ENCODE assay signal across 31 mouse cellular contexts in the genomic region with DNA sequence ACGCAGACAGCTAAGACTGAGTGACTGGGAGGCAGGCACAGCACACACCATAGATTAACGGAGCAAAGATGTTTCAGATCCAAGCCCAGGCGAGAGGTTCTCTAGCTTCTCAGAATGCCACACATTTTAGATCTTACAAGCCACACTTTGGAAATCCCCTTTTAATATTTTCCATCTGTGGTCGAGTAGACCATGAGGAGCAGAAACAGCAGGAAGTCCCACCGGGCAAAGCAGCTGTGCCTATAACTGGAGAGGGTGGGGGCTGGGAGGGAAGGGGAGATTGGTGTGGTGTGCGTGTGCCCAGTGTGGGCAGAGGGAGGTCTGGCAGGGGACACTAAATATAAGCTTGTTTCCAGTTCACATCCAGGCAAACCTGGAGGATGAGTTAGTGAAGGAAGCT. TPM values are rescaled to one million over a fixed set of nuclear protein-coding genes. Genes with fewer than 3 reads are reported as not detected.
A peak's percentile ranks its signal among the peaks of the same experiment; 100 is the strongest.
DNase-seq lines count a peak whose midpoint lies in the region; ATAC-seq and TF ChIP-seq lines count a peak whose summit lies in the region.
"Had no signal": no experiment of that assay in that cellular context is flagged by ENCODE, and none has a peak within 500 bp of the region (broad histone marks: within the 10 kb centered on the region; RNA-seq: fewer than 3 reads in every experiment).

No protein-coding gene starts in this region.

- H3K4me2 ChIP-seq in heart, embryonic 11.5 days = no peak overlapping the region
- H3K4me2 ChIP-seq in liver, embryonic 13.5 days = peak overlapping the region; percentile 86
- no peak overlapping the region for H3K4me2 ChIP-seq in liver, embryonic 11.5 days

- DNase-seq in cerebellum, adult 9-10 months = peak; percentile 42
- DNase-seq in cerebellum, postnatal 14 days = no peak
- peak; percentile 63 for DNase-seq in heart, adult 11 months
- DNase-seq in liver, embryonic 13.5 days = no peak
- no peak for DNase-seq in liver, embryonic 11.5 days (ENCODE audit: low spot score)
- no peak for DNase-seq in G1E (ENCODE audit: low spot score)
- DNase-seq: adrenal gland, adult 2 months; adrenal gland, postnatal 36 days; cerebellum, adult 18-20 months; cerebellum, postnatal 36 days; heart, adult 2 months; heart, postnatal 10 days; kidney, adult 9 months; kidney, postnatal 10 days; layer of hippocampus, postnatal 36 days; left cerebral cortex, postnatal 4 days; lung, adult 18-20 months; lung, postnatal 10 days; right cerebral cortex, postnatal 4 days; thymus, adult 18-20 months; thymus, postnatal 4 days had no signal

- WGBS in heart, embryonic 11.5 days (ENCODE audit: insufficient replicate concordance) = 84% methylated on average over 6 of the region's 6 CpGs
- 77% methylated on average over 6 of the region's 6 CpGs for WGBS in liver, embryonic 13.5 days (ENCODE audit: insufficient replicate concordance)
- WGBS in liver, embryonic 11.5 days = 83% methylated on average over 6 of the region's 6 CpGs

- no peaks in the 10 kb centered on the region for H3K9me3 ChIP-seq in heart, embryonic 11.5 days (replicated peaks; ENCODE audit: control insufficient read depth, low read length)
- no peaks in the 10 kb centered on the region for H3K9me3 ChIP-seq in liver, embryonic 13.5 days (replicated peaks)
- H3K9me3 ChIP-seq in liver, embryonic 11.5 days (ENCODE audit: control insufficient read depth, low read length) = no peaks in the 10 kb centered on the region
- no peaks in the 10 kb centered on the region for H3K9me3 ChIP-seq in G1E (replicated peaks)
- H3K9me3 ChIP-seq: embryonic facial prominence, embryonic 15.5 days; heart, embryonic 13.5 days; neural tube, embryonic 12.5 days had no signal

- no peak overlapping the region for H3K4me3 ChIP-seq in heart, embryonic 11.5 days (ENCODE audit: low read depth, low read length)
- H3K4me3 ChIP-seq in liver, embryonic 13.5 days (replicated peaks) = 0 out of 2 replicates have a peak overlapping the region, but pooled peaks have one; percentile 2
- no peak overlapping the region for H3K4me3 ChIP-seq in liver, embryonic 11.5 days (ENCODE audit: low read depth, low read length)
- H3K4me3 ChIP-seq in G1E (ENCODE audit: low read depth, low read length) = peak overlapping the region; percentile 33; the same call in 1 of the 2 replicates
- H3K4me3 ChIP-seq: heart, adult 2 months; neural tube, embryonic 12.5 days had no signal

- no peak for ATAC-seq in heart, embryonic 11.5 days (replicated peaks; ENCODE audit: insufficient number of reproducible peaks, low FRiP score, low TSS enrichment)
- ATAC-seq in liver, embryonic 13.5 days (ENCODE audit: low read depth) = no peak
- ATAC-seq in liver, embryonic 11.5 days (replicated peaks; ENCODE audit: low FRiP score) = no peak
- no peak for ATAC-seq in G1E (ENCODE audit: extremely low read depth, insufficient number of reproducible peaks, low FRiP score, poor library complexity, severe bottlenecking)
- ATAC-seq: activated CD4-positive, CD25-positive, alpha-beta regulatory T cell, adult 4 months; forebrain, embryonic 16.5 days; intestine, postnatal 0 days had no signal

- H3K27me3 ChIP-seq in heart, embryonic 11.5 days (ENCODE audit: control insufficient read depth, insufficient read depth, low read length) = no peaks in the 10 kb centered on the region
- no peaks in the 10 kb centered on the region for H3K27me3 ChIP-seq in liver, embryonic 13.5 days
- H3K27me3 ChIP-seq in liver, embryonic 11.5 days (replicated peaks; ENCODE audit: control insufficient read depth, insufficient read depth, low read length) = no peaks in the 10 kb centered on the region
- no peaks in the 10 kb centered on the region for H3K27me3 ChIP-seq in G1E (ENCODE audit: insufficient read depth, low read length)
- H3K27me3 ChIP-seq: embryonic facial prominence, embryonic 15.5 days; heart, embryonic 13.5 days; neural tube, embryonic 12.5 days had no signal

- H3K36me3 ChIP-seq in heart, embryonic 11.5 days (ENCODE audit: control insufficient read depth, insufficient read depth, low read length) = peaks cover 14% of the 10 kb centered on the region
- H3K36me3 ChIP-seq in liver, embryonic 13.5 days = peaks cover 71% of the 10 kb centered on the region
- H3K36me3 ChIP-seq in liver, embryonic 11.5 days (ENCODE audit: control insufficient read depth, insufficient read depth, low read length) = peaks cover 48% of the 10 kb centered on the region
- peaks cover 80% of the 10 kb centered on the region for H3K36me3 ChIP-seq in G1E (replicated peaks)

- H3K4me1 ChIP-seq in heart, embryonic 11.5 days (ENCODE audit: control insufficient read depth, insufficient read depth, low read length) = peaks cover 28% of the 10 kb centered on the region
- H3K4me1 ChIP-seq in liver, embryonic 13.5 days (replicated peaks) = peaks cover 42% of the 10 kb centered on the region
- peaks cover 23% of the 10 kb centered on the region for H3K4me1 ChIP-seq in liver, embryonic 11.5 days (replicated peaks; ENCODE audit: control insufficient read depth, insufficient read depth, low read length)
- H3K4me1 ChIP-seq in G1E (ENCODE audit: insufficient read depth, low read depth, low read length) = peaks cover 31% of the 10 kb centered on the region

- H3K27ac ChIP-seq in heart, embryonic 11.5 days (ENCODE audit: low read depth, low read length) = no peak overlapping the region
- no peak overlapping the region for H3K27ac ChIP-seq in liver, embryonic 13.5 days
- H3K27ac ChIP-seq in liver, embryonic 11.5 days (ENCODE audit: low read depth, low read length) = no peak overlapping the region
- H3K27ac ChIP-seq: embryonic facial prominence, embryonic 15.5 days; gastrocnemius, adult 2 months; heart, adult 2 months; heart, embryonic 13.5 days; macrophage; neural tube, embryonic 12.5 days; stomach, postnatal 0 days had no signal

- no peak for TF ChIP-seq CTCF in G1E (IDR thresholded peaks at IDR 0.05; ENCODE audit: low read depth, low read length)

- no peak overlapping the region for H3K9ac ChIP-seq in heart, embryonic 11.5 days (ENCODE audit: low read depth, low read length)
- H3K9ac ChIP-seq in liver, embryonic 13.5 days = no peak overlapping the region
- no peak overlapping the region for H3K9ac ChIP-seq in liver, embryonic 11.5 days (ENCODE audit: low read depth, low read length)
- H3K9ac ChIP-seq: embryonic facial prominence, embryonic 15.5 days; neural tube, embryonic 12.5 days had no signal

RNA-seq across cellular contexts. Expression of gene Rps18, which starts 1.7 kb away (rescaled TPM):
- 1,135 and 1,150 TPM in 2 replicates for polyA plus RNA-seq in heart, embryonic 11.5 days (2014; fragmentation: Nextera tagmentation; extraction: Ambion mirVana)
- polyA plus RNA-seq in liver, embryonic 13.5 days (2015; fragmentation: Nextera tagmentation; extraction: Ambion mirVana) = 1,343 and 1,499 TPM in 2 replicates
- 2,164 and 2,343 TPM in 2 replicates for polyA plus RNA-seq in liver, embryonic 11.5 days (2014; fragmentation: Nextera tagmentation; extraction: Ambion mirVana)
- total RNA-seq in G1E (2014; fragmentation: Nextera tagmentation) = 2,195 and 2,298 TPM in 2 replicates
- total RNA-seq in G1E (2017) = 1,704 and 1,830 TPM in 2 replicates
- polyA plus RNA-seq in G1E (2012) = 739 and 1,633 TPM in 2 replicates

RNA-seq across cellular contexts. Expression of gene Vps52, which starts 1.9 kb away (rescaled TPM):
- 28.1 and 29.5 TPM in 2 replicates for polyA plus RNA-seq in heart, embryonic 11.5 days (2014; fragmentation: Nextera tagmentation; extraction: Ambion mirVana)
- 27.7 and 30.1 TPM in 2 replicates for polyA plus RNA-seq in liver, embryonic 13.5 days (2015; fragmentation: Nextera tagmentation; extraction: Ambion mirVana)
- 47.2 and 49.1 TPM in 2 replicates for polyA plus RNA-seq in liver, embryonic 11.5 days (2014; fragmentation: Nextera tagmentation; extraction: Ambion mirVana)
- total RNA-seq in G1E (2014; fragmentation: Nextera tagmentation) = 30.0 and 34.1 TPM in 2 replicates
- total RNA-seq in G1E (2017) = 18.5 and 19.8 TPM in 2 replicates
- 45.6 and 48.9 TPM in 2 replicates for polyA plus RNA-seq in G1E (2012)

RNA-seq across cellular contexts. Expression of gene B3galt4, which starts 6.2 kb away (rescaled TPM):
- polyA plus RNA-seq in heart, embryonic 11.5 days (2014; fragmentation: Nextera tagmentation; extraction: Ambion mirVana) = 2.8 and 5.9 TPM in 2 replicates
- 2.3 and 2.5 TPM in 2 replicates for polyA plus RNA-seq in liver, embryonic 13.5 days (2015; fragmentation: Nextera tagmentation; extraction: Ambion mirVana)
- 2.9 and 3.5 TPM in 2 replicates for polyA plus RNA-seq in liver, embryonic 11.5 days (2014; fragmentation: Nextera tagmentation; extraction: Ambion mirVana)
- total RNA-seq in G1E (2014; fragmentation: Nextera tagmentation) (1.7 and 1.9 TPM in 2 replicates), G1E (2017) (3.0 and 3.6 TPM in 2 replicates)
- 10.9 and 13.5 TPM in 2 replicates for polyA plus RNA-seq in G1E (2012)

RNA-seq across cellular contexts. Expression of gene Wdr46, which starts 17.0 kb away (rescaled TPM):
- polyA plus RNA-seq in heart, embryonic 11.5 days (2014; fragmentation: Nextera tagmentation; extraction: Ambion mirVana) = 18.3 and 19.7 TPM in 2 replicates
- 30.1 and 34.9 TPM in 2 replicates for polyA plus RNA-seq in liver, embryonic 13.5 days (2015; fragmentation: Nextera tagmentation; extraction: Ambion mirVana)
- polyA plus RNA-seq in liver, embryonic 11.5 days (2014; fragmentation: Nextera tagmentation; extraction: Ambion mirVana) = 62.6 and 67.0 TPM in 2 replicates
- total RNA-seq in G1E (2014; fragmentation: Nextera tagmentation) (29.6 and 34.2 TPM in 2 replicates), G1E (2017) (30.7 and 31.1 TPM in 2 replicates)
- 72.2 and 83.2 TPM in 2 replicates for polyA plus RNA-seq in G1E (2012)

RNA-seq across cellular contexts. Expression of gene Pfdn6, which starts 17.4 kb away (rescaled TPM):
- polyA plus RNA-seq in heart, embryonic 11.5 days (2014; fragmentation: Nextera tagmentation; extraction: Ambion mirVana) = 147 and 151 TPM in 2 replicates
- 153 and 157 TPM in 2 replicates for polyA plus RNA-seq in liver, embryonic 13.5 days (2015; fragmentation: Nextera tagmentation; extraction: Ambion mirVana)
- polyA plus RNA-seq in liver, embryonic 11.5 days (2014; fragmentation: Nextera tagmentation; extraction: Ambion mirVana) = 266 and 286 TPM in 2 replicates
- total RNA-seq in G1E (2014; fragmentation: Nextera tagmentation) = 63.5 and 75.3 TPM in 2 replicates
- total RNA-seq in G1E (2017) = 133 and 141 TPM in 2 replicates
- polyA plus RNA-seq in G1E (2012) = 347 and 373 TPM in 2 replicates

Comparison
In these comparisons a context has a peak if more than half of its experiments do, and no peak if none do; other contexts are left out.
1. DNase-seq: peak in cerebellum, adult 9-10 months (single experiment) and heart, adult 11 months (single experiment); none in cerebellum, postnatal 14 days (0 of 2), liver, embryonic 13.5 days (single experiment), liver, embryonic 11.5 days (single experiment) and G1E (single experiment).
2. H3K4me3 ChIP-seq: peak in liver, embryonic 13.5 days (single experiment) and G1E (single experiment); none in heart, embryonic 11.5 days (single experiment) and liver, embryonic 11.5 days (single experiment).